Mouse (Mus musculus) spleen, adult 2 months (tissue): ENCODE measurements around the gene Casp4. TPM values are rescaled to one million over a fixed set of nuclear protein-coding genes. Genes with fewer than 3 reads are reported as not detected.

Experiments used
- DNase-seq, 2 experiments: peaks; one replicate each; pipeline versions ENCODE4 v3.0.0 to v3.0.0-alpha.2; 2012 to 2021; ENCODE audit warnings: low spot score in 2 of 2, low read depth in 1 of 2
- H3K27ac ChIP-seq: fragments of 200-500 bp; 2 replicates; pipeline ENCODE4 v1.5.1; 2012; ENCODE audit warnings: low read length, inconsistent platforms; ENCODE audit not compliant: insufficient read depth
- H3K27me3 ChIP-seq: fragments of 200-500 bp; 2 replicates; pipeline ENCODE4 v1.6.1; 2012; ENCODE audit warnings: mild to moderate bottlenecking, moderate library complexity, low read length, inconsistent platforms; ENCODE audit not compliant: control insufficient read depth, insufficient read depth
- H3K36me3 ChIP-seq: fragments of 200-500 bp; 2 replicates; pipeline ENCODE4 v1.6.1; 2012; ENCODE audit warnings: mild to moderate bottlenecking, low read length, inconsistent platforms; ENCODE audit not compliant: control insufficient read depth, insufficient read depth
- H3K4me1 ChIP-seq: fragments of 200-500 bp; 2 replicates; pipeline ENCODE4 v1.6.1; 2011; ENCODE audit warnings: inconsistent platforms; ENCODE audit not compliant: control insufficient read depth, insufficient read depth, insufficient read length
- H3K4me3 ChIP-seq: fragments of 200-500 bp; 2 replicates; pipeline ENCODE4 v1.5.1; 2011; ENCODE audit warnings: mild to moderate bottlenecking, inconsistent platforms; ENCODE audit not compliant: insufficient read depth, insufficient read length; ENCODE audit errors: extremely low read depth
- CTCF ChIP-seq: fragments of 200-500 bp; IDR thresholded peaks from 2 replicates; pipeline ENCODE4 v1.5.1; 2011; ENCODE audit warnings: mild to moderate bottlenecking, inconsistent platforms; ENCODE audit not compliant: insufficient read depth, insufficient read length, insufficient replicate concordance; ENCODE audit errors: extremely low read depth
- POLR2A ChIP-seq: fragments of 200-500 bp; IDR thresholded peaks from 2 replicates; pipeline ENCODE4 v1.6.1; 2011; ENCODE audit warnings: low read depth, low read length, inconsistent platforms
- WGBS: fragments of 180-500 bp; shearing (Covaris S2); methylation state at CpG from one replicate; pipeline ENCODE4 v1.1.7; 2018; 5-methylcytosine and 5-hydroxymethylcytosine counted together
- polyA plus RNA-seq: library from polyadenylated mRNA; depleted of rRNA; stranded (reverse); fragments of >200 nt; gene quantifications from 2 replicates; pipeline ENCODE4 v1.2.3, GENCODE M21; 2012

Gene Casp4
- polyA plus RNA-seq, 1 experiment: 4.1 TPM

- TF ChIP-seq CTCF (no peak), POLR2A (no peak)
- no peak for DNase-seq
- H3K36me3 ChIP-seq: no peaks in the 10 kb centered on the region
- no peaks in the 10 kb centered on the region for H3K27me3 ChIP-seq
- H3K4me3 ChIP-seq: no peak overlapping the region
- 81% methylated on average over 2 of the region's 2 CpGs for WGBS
- peaks cover 2% of the 10 kb centered on the region; the same call in 1 of the 2 replicates for H3K4me1 ChIP-seq
- H3K27ac ChIP-seq: no peak overlapping the region
Measured at GRCm38 (mm10) chr9:5296354-5297237, 12.0 kb upstream of the Casp4 start.

GRCm38 (mm10) chr9:5298329-5299131, 10.1 kb upstream of the Casp4 start, which contains the start of gene Casp1:
Casp1 (plus strand) TSS chr9:5298517.
- TF ChIP-seq POLR2A (no peak), CTCF (no peak)
- H3K4me3 ChIP-seq: peak within 1 kb of the TSS; percentile 54
- no peak for DNase-seq

GRCm38 (mm10) chr9:5299132-5299381, 9.6 kb upstream of the Casp4 start:
- no peak for TF ChIP-seq POLR2A
- no peak for TF ChIP-seq CTCF
- Histone ChIP-seq H3K27me3 (no peaks in the 10 kb centered on the region), H3K27ac (peak overlapping the region; percentile 67; the same call in 1 of the 2 replicates), H3K36me3 (no peaks in the 10 kb centered on the region; the same call in 1 of the 2 replicates), H3K4me1 (peaks cover 2% of the 10 kb centered on the region; the same call in 1 of the 2 replicates), H3K4me3 (peak overlapping the region; percentile 54; the same call in 1 of the 2 replicates)
- DNase-seq: no peak
- 25% methylated on average over 2 of the region's 2 CpGs for WGBS

More at GRCm38 (mm10) chr9:5298329-5299131, 10.1 kb upstream of the Casp4 start, which contains the start of gene Casp1:
- Histone ChIP-seq H3K4me1 (peaks cover 2% of the 10 kb centered on the region; the same call in 1 of the 2 replicates), H3K27me3 (no peaks in the 10 kb centered on the region), H3K36me3 (no peaks in the 10 kb centered on the region; the same call in 1 of the 2 replicates), H3K27ac (peak within 1 kb of the TSS; percentile 86)
- 20% methylated on average over 11 of the region's 11 CpGs for WGBS

GRCm38 (mm10) chr9:5310112-5310511, 1.5 kb downstream of the Casp4 start:
- Histone ChIP-seq H3K27ac (no peak overlapping the region), H3K36me3 (no peaks in the 10 kb centered on the region), H3K4me3 (no peak overlapping the region), H3K4me1 (no peaks in the 10 kb centered on the region), H3K27me3 (no peaks in the 10 kb centered on the region)
- no peak for TF ChIP-seq CTCF
- TF ChIP-seq POLR2A: no peak
- no peak for DNase-seq

GRCm38 (mm10) chr9:5311435-5311834, 2.8 kb downstream of the Casp4 start:
- Histone ChIP-seq H3K27me3 (no peaks in the 10 kb centered on the region), H3K27ac (no peak overlapping the region; the same call in 1 of the 2 replicates), H3K4me3 (no peak overlapping the region), H3K36me3 (no peaks in the 10 kb centered on the region), H3K4me1 (no peaks in the 10 kb centered on the region)
- peak in 1 of 2 experiments; percentile 55 for DNase-seq
- WGBS: 49% methylated on average over 4 of the region's 4 CpGs
- TF ChIP-seq CTCF (no peak), POLR2A (no peak)

- WGBS: 75% methylated on average over 3 of the region's 3 CpGs
- no peak overlapping the region for H3K4me3 ChIP-seq
Measured at GRCm38 (mm10) chr9:5328204-5328603, 19.6 kb downstream of the Casp4 start.

More at GRCm38 (mm10) chr9:5328204-5328603, 19.6 kb downstream of the Casp4 start:
- no peak overlapping the region for H3K27ac ChIP-seq
- no peaks in the 10 kb centered on the region for H3K4me1 ChIP-seq
- H3K36me3 ChIP-seq: no peaks in the 10 kb centered on the region; the same call in 1 of the 2 replicates
- no peak for DNase-seq
- H3K27me3 ChIP-seq: no peaks in the 10 kb centered on the region
- TF ChIP-seq POLR2A: no peak
- TF ChIP-seq CTCF: no peak
